Mouse (Mus musculus): Measurements from ENCODE around the gene Insl6. TPM values are rescaled to one million over a fixed set of nuclear protein-coding genes. Genes with fewer than 3 reads are reported as not detected.

Gene Insl6
- total RNA-seq, 1 experiment = 1.7 TPM

- Histone ChIP-seq H3K4me1 (ENCODE audit: control insufficient read depth in 2 of 2, insufficient read depth in 2 of 2, low read length in 2 of 2, poor library complexity in 1 of 2) (peaks cover 0 to under 1% of the 10 kb centered on the region in 2 experiments; a peak in 1 of 4 replicates), H3K4me3 (ENCODE audit: insufficient read depth in 1 of 2, low read depth in 1 of 2, low read length in 2 of 2, poor library complexity in 1 of 2, severe bottlenecking in 1 of 2) (no peak overlapping the region), H3K27ac (ENCODE audit: insufficient read depth, low read depth, low read length, poor library complexity, severe bottlenecking) (no peak overlapping the region), H3K9me3 (ENCODE audit: control insufficient read depth, insufficient read depth, low read depth, low read length) (no peaks in the 10 kb centered on the region), H3K36me3 (ENCODE audit: control insufficient read depth, insufficient read depth, low read length, poor library complexity, severe bottlenecking) (no peaks in the 10 kb centered on the region), H3K9ac (ENCODE audit: insufficient read depth, low read depth, low read length, poor library complexity, severe bottlenecking) (no peak overlapping the region)
- TF ChIP-seq CHD2 (IDR thresholded peaks at IDR 0.05; ENCODE audit: low read depth, low read length) = no peak
- TF ChIP-seq HCFC1 (IDR thresholded peaks at IDR 0.05; ENCODE audit: borderline replicate concordance, insufficient read depth, low read length) = no peak
- TF ChIP-seq ZNF384 (IDR thresholded peaks at IDR 0.05; ENCODE audit: low read depth, low read length) = no peak
- no peak for TF ChIP-seq ZC3H11A (IDR thresholded peaks at IDR 0.05; ENCODE audit: borderline replicate concordance, low read depth, low read length)
- TF ChIP-seq MAFK (IDR thresholded peaks at IDR 0.05; ENCODE audit: insufficient read depth, low read depth, low read length) = no peak
- in situ Hi-C loops (cut with MboI; ENCODE audit: low sequenced_read_pairs in 2 of 2, unreplicated experiment in 2 of 2) = no loop called here
- DNase-seq (ENCODE audit: low read depth, low spot score) = no peak
Observed at GRCm38 (mm10) chr19:29292546-29292945, 32.6 kb downstream of the Insl6 start.

- H3K36me3 ChIP-seq (ENCODE audit: control insufficient read depth, insufficient read depth, low read length, poor library complexity, severe bottlenecking) = no peaks in the 10 kb centered on the region
- DNase-seq (ENCODE audit: low read depth, low spot score) = no peak
- no peak overlapping the region for H3K27ac ChIP-seq (ENCODE audit: insufficient read depth, low read depth, low read length, poor library complexity, severe bottlenecking)
- in situ Hi-C loops (cut with MboI; ENCODE audit: low sequenced_read_pairs in 2 of 2, unreplicated experiment in 2 of 2) = no loop called here
- no peak for TF ChIP-seq ZC3H11A (IDR thresholded peaks at IDR 0.05; ENCODE audit: borderline replicate concordance, low read depth, low read length)
- H3K9me3 ChIP-seq (ENCODE audit: control insufficient read depth, insufficient read depth, low read depth, low read length) = no peaks in the 10 kb centered on the region
- H3K9ac ChIP-seq (ENCODE audit: insufficient read depth, low read depth, low read length, poor library complexity, severe bottlenecking) = no peak overlapping the region
- no peak overlapping the region for H3K4me3 ChIP-seq (ENCODE audit: insufficient read depth in 1 of 2, low read depth in 1 of 2, low read length in 2 of 2, poor library complexity in 1 of 2, severe bottlenecking in 1 of 2)
- peaks cover 0 to 3% of the 10 kb centered on the region in 2 experiments; a peak in 2 of 4 replicates for H3K4me1 ChIP-seq (ENCODE audit: control insufficient read depth in 2 of 2, insufficient read depth in 2 of 2, low read length in 2 of 2, poor library complexity in 1 of 2)
Observed at GRCm38 (mm10) chr19:29291532-29291931, 33.6 kb downstream of the Insl6 start.

- H3K36me3 ChIP-seq (ENCODE audit: control insufficient read depth, insufficient read depth, low read length, poor library complexity, severe bottlenecking) = no peaks in the 10 kb centered on the region
- no peak overlapping the region for H3K4me3 ChIP-seq (ENCODE audit: insufficient read depth in 1 of 2, low read depth in 1 of 2, low read length in 2 of 2, poor library complexity in 1 of 2, severe bottlenecking in 1 of 2)
- DNase-seq (ENCODE audit: low read depth, low spot score) = no peak
- TF ChIP-seq MAFK (IDR thresholded peaks at IDR 0.05; ENCODE audit: insufficient read depth, low read depth, low read length) = no peak
- TF ChIP-seq CHD2 (IDR thresholded peaks at IDR 0.05; ENCODE audit: low read depth, low read length) = no peak
- TF ChIP-seq ZC3H11A (IDR thresholded peaks at IDR 0.05; ENCODE audit: borderline replicate concordance, low read depth, low read length) = no peak
- no peak for TF ChIP-seq ZNF384 (IDR thresholded peaks at IDR 0.05; ENCODE audit: low read depth, low read length)
- no peak for TF ChIP-seq HCFC1 (IDR thresholded peaks at IDR 0.05; ENCODE audit: borderline replicate concordance, insufficient read depth, low read length)
- H3K27ac ChIP-seq (ENCODE audit: insufficient read depth, low read depth, low read length, poor library complexity, severe bottlenecking) = no peak overlapping the region
- H3K4me1 ChIP-seq (ENCODE audit: control insufficient read depth in 2 of 2, insufficient read depth in 2 of 2, low read length in 2 of 2, poor library complexity in 1 of 2) = peaks cover 9% of the 10 kb centered on the region in 2 experiments; a peak in 2 of 4 replicates
- no peak overlapping the region for H3K9ac ChIP-seq (ENCODE audit: insufficient read depth, low read depth, low read length, poor library complexity, severe bottlenecking)
- no peaks in the 10 kb centered on the region for H3K9me3 ChIP-seq (ENCODE audit: control insufficient read depth, insufficient read depth, low read depth, low read length)
- in situ Hi-C loops (cut with MboI; ENCODE audit: low sequenced_read_pairs in 2 of 2, unreplicated experiment in 2 of 2) = no loop called here
Observed at GRCm38 (mm10) chr19:29287863-29288262, 37.3 kb downstream of the Insl6 start.

GRCm38 (mm10) chr19:29285451-29285869, 39.7 kb downstream of the Insl6 start:
- H3K9me3 ChIP-seq (ENCODE audit: control insufficient read depth, insufficient read depth, low read depth, low read length) = no peaks in the 10 kb centered on the region
- H3K36me3 ChIP-seq (ENCODE audit: control insufficient read depth, insufficient read depth, low read length, poor library complexity, severe bottlenecking) = no peaks in the 10 kb centered on the region
- in situ Hi-C loops (cut with MboI; ENCODE audit: low sequenced_read_pairs in 2 of 2, unreplicated experiment in 2 of 2) = no loop called here
- peak overlapping the region; percentile 12 to 38; a peak in 3 of 4 replicates for H3K4me3 ChIP-seq (ENCODE audit: insufficient read depth in 1 of 2, low read depth in 1 of 2, low read length in 2 of 2, poor library complexity in 1 of 2, severe bottlenecking in 1 of 2)
- peak overlapping the region; percentile 48 for H3K27ac ChIP-seq (ENCODE audit: insufficient read depth, low read depth, low read length, poor library complexity, severe bottlenecking)
- peak overlapping the region; percentile 10; the same call in 1 of the 2 replicates for H3K9ac ChIP-seq (ENCODE audit: insufficient read depth, low read depth, low read length, poor library complexity, severe bottlenecking)
- TF ChIP-seq CHD2 (IDR thresholded peaks at IDR 0.05; ENCODE audit: low read depth, low read length) (no peak), ZNF384 (IDR thresholded peaks at IDR 0.05; ENCODE audit: low read depth, low read length) (no peak), HCFC1 (IDR thresholded peaks at IDR 0.05; ENCODE audit: borderline replicate concordance, insufficient read depth, low read length) (no peak), MAFK (IDR thresholded peaks at IDR 0.05; ENCODE audit: insufficient read depth, low read depth, low read length) (no peak), ZC3H11A (IDR thresholded peaks at IDR 0.05; ENCODE audit: borderline replicate concordance, low read depth, low read length) (no peak)
- peaks cover 9% of the 10 kb centered on the region in 2 experiments; a peak in 2 of 4 replicates for H3K4me1 ChIP-seq (ENCODE audit: control insufficient read depth in 2 of 2, insufficient read depth in 2 of 2, low read length in 2 of 2, poor library complexity in 1 of 2)
- peak; percentile 36 for DNase-seq (ENCODE audit: low read depth, low spot score)
